ENCODE assay signal across 18 mouse cellular contexts in genomic region chr15:13854095-13854836, GRCm38 (mm10).
DNase-seq lines count a peak whose midpoint lies in the region; ATAC-seq lines count a peak whose summit lies in the region.
"Had no signal": no experiment of that assay in that cellular context is flagged by ENCODE, and none has a peak within 500 bp of the region (broad histone marks: within the 10 kb centered on the region; RNA-seq: fewer than 3 reads in every experiment).

No protein-coding gene starts in this region.

- no peaks in the 10 kb centered on the region for H3K4me1 ChIP-seq in forebrain, embryonic 11.5 days (replicated peaks; ENCODE audit: control insufficient read depth, insufficient read depth, low read length)
- H3K4me1 ChIP-seq in forebrain, embryonic 15.5 days = no peaks in the 10 kb centered on the region
- no peaks in the 10 kb centered on the region for H3K4me1 ChIP-seq in midbrain, embryonic 11.5 days (ENCODE audit: control insufficient read depth, insufficient read depth, low read length)
- no peaks in the 10 kb centered on the region for H3K4me1 ChIP-seq in midbrain, embryonic 10.5 days
- no peaks in the 10 kb centered on the region for H3K4me1 ChIP-seq in midbrain, embryonic 14.5 days (ENCODE audit: control insufficient read depth, insufficient read depth, low read length)
- H3K4me1 ChIP-seq: embryonic facial prominence, embryonic 12.5 days; heart, embryonic 10.5 days; hindbrain, embryonic 13.5 days had no signal

- no peaks in the 10 kb centered on the region for H3K27me3 ChIP-seq in forebrain, embryonic 11.5 days (ENCODE audit: control insufficient read depth, insufficient read depth, low read length)
- no peaks in the 10 kb centered on the region for H3K27me3 ChIP-seq in forebrain, embryonic 15.5 days
- H3K27me3 ChIP-seq in midbrain, embryonic 11.5 days (ENCODE audit: control insufficient read depth, insufficient read depth, low read length) = no peaks in the 10 kb centered on the region
- H3K27me3 ChIP-seq in midbrain, embryonic 10.5 days (ENCODE audit: low read depth, poor library complexity, severe bottlenecking) = no peaks in the 10 kb centered on the region
- no peaks in the 10 kb centered on the region for H3K27me3 ChIP-seq in midbrain, embryonic 14.5 days (ENCODE audit: control insufficient read depth, insufficient read depth, low read length)
- H3K27me3 ChIP-seq: embryonic facial prominence, embryonic 12.5 days; hindbrain, embryonic 13.5 days had no signal

- 0 out of 2 replicates have a peak, but pooled peaks have one; percentile 42 for ATAC-seq in forebrain, embryonic 11.5 days (replicated peaks; ENCODE audit: low FRiP score)
- no peak for ATAC-seq in forebrain, embryonic 15.5 days (replicated peaks)
- peak; percentile 73 for ATAC-seq in midbrain, embryonic 11.5 days (ENCODE audit: low FRiP score)
- peak; percentile 43; the same call in 1 of the 2 replicates for ATAC-seq in midbrain, embryonic 14.5 days (ENCODE audit: low FRiP score, low TSS enrichment)
- ATAC-seq in activated CD4-positive, CD25-positive, alpha-beta regulatory T cell, adult 4 months = no peak
- ATAC-seq: hindbrain, postnatal 0 days had no signal

- no peak overlapping the region for H3K9ac ChIP-seq in forebrain, embryonic 11.5 days (ENCODE audit: low read length)
- H3K9ac ChIP-seq in forebrain, embryonic 15.5 days (replicated peaks) = no peak overlapping the region
- H3K9ac ChIP-seq in midbrain, embryonic 11.5 days (ENCODE audit: low read length) = no peak overlapping the region
- no peak overlapping the region for H3K9ac ChIP-seq in midbrain, embryonic 14.5 days (replicated peaks; ENCODE audit: low read length)
- H3K9ac ChIP-seq: embryonic facial prominence, embryonic 12.5 days; hindbrain, embryonic 13.5 days had no signal

- H3K9me3 ChIP-seq in forebrain, embryonic 11.5 days (ENCODE audit: control insufficient read depth, low read length) = no peaks in the 10 kb centered on the region
- no peaks in the 10 kb centered on the region for H3K9me3 ChIP-seq in forebrain, embryonic 15.5 days
- H3K9me3 ChIP-seq in midbrain, embryonic 11.5 days (ENCODE audit: control insufficient read depth, low read length) = no peaks in the 10 kb centered on the region
- no peaks in the 10 kb centered on the region for H3K9me3 ChIP-seq in midbrain, embryonic 10.5 days (replicated peaks)
- H3K9me3 ChIP-seq in midbrain, embryonic 14.5 days (ENCODE audit: control insufficient read depth, low read length) = no peaks in the 10 kb centered on the region
- H3K9me3 ChIP-seq: embryonic facial prominence, embryonic 12.5 days; heart, embryonic 10.5 days; hindbrain, embryonic 13.5 days had no signal

- H3K27ac ChIP-seq in forebrain, embryonic 11.5 days (ENCODE audit: low read depth, low read length) = no peak overlapping the region
- H3K27ac ChIP-seq in forebrain, embryonic 15.5 days (replicated peaks) = no peak overlapping the region
- no peak overlapping the region for H3K27ac ChIP-seq in midbrain, embryonic 11.5 days (ENCODE audit: low read depth, low read length)
- H3K27ac ChIP-seq in midbrain, embryonic 10.5 days (replicated peaks) = no peak overlapping the region
- H3K27ac ChIP-seq in midbrain, embryonic 14.5 days (replicated peaks; ENCODE audit: low read depth, low read length) = no peak overlapping the region
- H3K27ac ChIP-seq: embryonic facial prominence, embryonic 12.5 days; heart, embryonic 10.5 days; hindbrain, embryonic 13.5 days; hindbrain, postnatal 0 days had no signal

- no peaks in the 10 kb centered on the region for H3K36me3 ChIP-seq in forebrain, embryonic 11.5 days (ENCODE audit: control insufficient read depth, insufficient read depth, low read length)
- H3K36me3 ChIP-seq in forebrain, embryonic 15.5 days = no peaks in the 10 kb centered on the region
- H3K36me3 ChIP-seq in midbrain, embryonic 11.5 days (ENCODE audit: control insufficient read depth, insufficient read depth, low read length) = no peaks in the 10 kb centered on the region
- H3K36me3 ChIP-seq in midbrain, embryonic 10.5 days = no peaks in the 10 kb centered on the region
- no peaks in the 10 kb centered on the region for H3K36me3 ChIP-seq in midbrain, embryonic 14.5 days (ENCODE audit: control insufficient read depth, insufficient read depth, low read length)
- H3K36me3 ChIP-seq: embryonic facial prominence, embryonic 12.5 days; heart, embryonic 10.5 days; hindbrain, embryonic 13.5 days had no signal

- no peak overlapping the region for H3K4me3 ChIP-seq in forebrain, embryonic 11.5 days (ENCODE audit: low read depth, low read length)
- no peak overlapping the region for H3K4me3 ChIP-seq in forebrain, embryonic 15.5 days
- H3K4me3 ChIP-seq in midbrain, embryonic 11.5 days (ENCODE audit: low read depth, low read length) = no peak overlapping the region
- no peak overlapping the region for H3K4me3 ChIP-seq in midbrain, embryonic 10.5 days
- H3K4me3 ChIP-seq in midbrain, embryonic 14.5 days (replicated peaks; ENCODE audit: low read depth, low read length) = no peak overlapping the region
- H3K4me3 ChIP-seq: embryonic facial prominence, embryonic 12.5 days; heart, embryonic 10.5 days; hindbrain, embryonic 13.5 days had no signal

- H3K4me2 ChIP-seq in forebrain, embryonic 11.5 days (ENCODE audit: low read depth, low read length, severe bottlenecking) = no peak overlapping the region
- H3K4me2 ChIP-seq in forebrain, embryonic 15.5 days (replicated peaks) = no peak overlapping the region
- no peak overlapping the region for H3K4me2 ChIP-seq in midbrain, embryonic 11.5 days
- no peak overlapping the region for H3K4me2 ChIP-seq in midbrain, embryonic 14.5 days (ENCODE audit: low read length)
- H3K4me2 ChIP-seq: embryonic facial prominence, embryonic 12.5 days; hindbrain, embryonic 13.5 days had no signal

- 60% methylated on average over 8 of the region's 8 CpGs for WGBS in forebrain, embryonic 11.5 days
- WGBS in forebrain, embryonic 15.5 days = 48% methylated on average over 8 of the region's 8 CpGs
- 66% methylated on average over 8 of the region's 8 CpGs for WGBS in midbrain, embryonic 11.5 days
- WGBS in midbrain, embryonic 10.5 days = 75% methylated on average over 8 of the region's 8 CpGs
- 54% methylated on average over 8 of the region's 8 CpGs for WGBS in midbrain, embryonic 14.5 days

- DNase-seq in forebrain, embryonic 11.5 days (ENCODE audit: low spot score) = no peak
- DNase-seq in midbrain, embryonic 11.5 days (ENCODE audit: low spot score, missing footprints) = no peak
- DNase-seq in midbrain, embryonic 10.5 days (ENCODE audit: low spot score) = no peak
- DNase-seq in midbrain, embryonic 14.5 days = peak; percentile 54
- DNase-seq in kidney, postnatal 4 days = no peak
- DNase-seq: adrenal gland, postnatal 14 days; cerebellum, adult 8-10 months; cerebellum, postnatal 14 days; embryo, embryonic 11 days; gastrocnemius, postnatal 10 days; heart, adult 18-20 months; heart, postnatal 10 days had no signal

Comparison
In these comparisons a context has a peak if more than half of its experiments do, and no peak if none do; other contexts are left out.
1. ATAC-seq: peak in forebrain, embryonic 11.5 days (single experiment), midbrain, embryonic 11.5 days (single experiment) and midbrain, embryonic 14.5 days (single experiment); none in forebrain, embryonic 15.5 days (single experiment) and activated CD4-positive, CD25-positive, alpha-beta regulatory T cell, adult 4 months (single experiment).